Mouse (Mus musculus) myocyte (in vitro differentiated cells): ENCODE results near the gene Spdl1.

Experiments used
- E2F4 ChIP-seq: IDR thresholded peaks from one replicate; pipeline ENCODE4 v1.6.1; 2011; ENCODE audit warnings: mild to moderate bottlenecking, control low read depth, moderate library complexity; ENCODE audit not compliant: insufficient read depth
- MYOG ChIP-seq, 3 experiments: IDR thresholded peaks; one replicate each; pipeline ENCODE4 v1.6.1; 2011; ENCODE audit warnings: control low read depth in 2 of 3, low read depth in 2 of 3, mild to moderate bottlenecking in 2 of 3; ENCODE audit not compliant: insufficient read length in 2 of 3, control insufficient read depth in 1 of 3, insufficient read depth in 1 of 3
- POLR2A ChIP-seq: IDR thresholded peaks from one replicate; pipeline ENCODE4 v1.6.1; 2011; ENCODE audit warnings: low read depth, mild to moderate bottlenecking, control low read depth, moderate library complexity; ENCODE audit not compliant: insufficient read length
- USF1 ChIP-seq: IDR thresholded peaks from one replicate; pipeline ENCODE4 v1.6.1; 2011; ENCODE audit warnings: low read depth, mild to moderate bottlenecking, control low read depth, moderate library complexity

GRCm38 (mm10) chr11:34774636-34775035 is 58.8 kb downstream of the Spdl1 start:
- no peak for TF ChIP-seq E2F4
- no peak for TF ChIP-seq MYOG (IDR thresholded peaks at IDR 0.05; ENCODE audit: control insufficient read depth in 1 of 3, insufficient read depth in 1 of 3, insufficient read length in 2 of 3, low read depth in 2 of 3)
- TF ChIP-seq POLR2A, result no peak
- TF ChIP-seq USF1, result no peak
